Mouse (Mus musculus): ENCODE results near the gene Ralgapb.

The Ralgapb gene

GRCm38 (mm10) chr2:158402915-158403314, 6.7 kb upstream of the Ralgapb start:
- no peak for DNase-seq (ENCODE audit: low spot score in 2 of 2)

GRCm38 (mm10) chr2:158408997-158409594, 552 bp upstream of the Ralgapb start:
- DNase-seq (ENCODE audit: low spot score in 2 of 2) = no peak

- no peak for DNase-seq (ENCODE audit: low spot score in 2 of 2)
Measured at GRCm38 (mm10) chr2:158410022-158411014, 670 bp downstream of the Ralgapb start.

GRCm38 (mm10) chr2:158413240-158413639, 3.6 kb downstream of the Ralgapb start:
- DNase-seq (ENCODE audit: low spot score in 2 of 2) = no peak

GRCm38 (mm10) chr2:158415826-158416225, 6.2 kb downstream of the Ralgapb start:
- DNase-seq (ENCODE audit: low spot score in 2 of 2) = no peak

GRCm38 (mm10) chr2:158418663-158419062, 9.0 kb downstream of the Ralgapb start:
- no peak for DNase-seq (ENCODE audit: low spot score in 2 of 2)

GRCm38 (mm10) chr2:158445814-158446213, 36.2 kb downstream of the Ralgapb start:
- no peak for DNase-seq (ENCODE audit: low spot score in 2 of 2)

GRCm38 (mm10) chr2:158449845-158450244, 40.2 kb downstream of the Ralgapb start:
- DNase-seq (ENCODE audit: low spot score in 2 of 2) = no peak

- DNase-seq (ENCODE audit: low spot score in 2 of 2) = no peak
Measured at GRCm38 (mm10) chr2:158456451-158456850, 46.8 kb downstream of the Ralgapb start.

- no peak for DNase-seq (ENCODE audit: low spot score in 2 of 2)
Measured at GRCm38 (mm10) chr2:158457610-158458009, 48.0 kb downstream of the Ralgapb start.

GRCm38 (mm10) chr2:158462450-158462849, 52.8 kb downstream of the Ralgapb start:
- DNase-seq (ENCODE audit: low spot score in 2 of 2) = no peak

- DNase-seq (ENCODE audit: low spot score in 2 of 2) = no peak
Measured at GRCm38 (mm10) chr2:158474159-158474558, 64.5 kb downstream of the Ralgapb start.

- DNase-seq (ENCODE audit: low spot score in 2 of 2) = no peak
Measured at GRCm38 (mm10) chr2:158477640-158478039, 68.0 kb downstream of the Ralgapb start.

GRCm38 (mm10) chr2:158498457-158498856, 88.8 kb downstream of the Ralgapb start:
- no peak for DNase-seq (ENCODE audit: low spot score in 2 of 2)

- no peak for DNase-seq (ENCODE audit: low spot score in 2 of 2)
Measured at GRCm38 (mm10) chr2:158501836-158502812, 92.5 kb downstream of the Ralgapb start, which contains the start of gene Adig. Gene Adig, plus strand, starts transcription at chr2:158502612.

- no peak for DNase-seq (ENCODE audit: low spot score in 2 of 2)
Measured at GRCm38 (mm10) chr2:158503226-158503625, 93.6 kb downstream of the Ralgapb start.

- DNase-seq (ENCODE audit: low spot score in 2 of 2) = no peak
Measured at GRCm38 (mm10) chr2:158503671-158504070, 94.0 kb downstream of the Ralgapb start.

- no peak for DNase-seq (ENCODE audit: low spot score in 2 of 2)
Measured at GRCm38 (mm10) chr2:158506475-158506874, 96.8 kb downstream of the Ralgapb start.

- DNase-seq (ENCODE audit: low spot score in 2 of 2) = no peak
Measured at GRCm38 (mm10) chr2:158507046-158507445, 97.4 kb downstream of the Ralgapb start.

- no peak for DNase-seq (ENCODE audit: low spot score in 2 of 2)
Measured at GRCm38 (mm10) chr2:158510665-158511064, 101.0 kb downstream of the Ralgapb start.

GRCm38 (mm10) chr2:158512528-158512927, 102.9 kb downstream of the Ralgapb start, which contains the start of gene Arhgap40:
Gene Arhgap40, plus strand, starts transcription at chr2:158512796.
- peak in 1 of 2 experiments; percentile 13 for DNase-seq (ENCODE audit: low spot score in 2 of 2)
